Mouse (Mus musculus) myocyte (in vitro differentiated cells): ENCODE measurements around the gene Nt5c3b. TPM values are rescaled to one million over a fixed set of nuclear protein-coding genes. Genes with fewer than 3 reads are reported as not detected.

Experiments used
- H3K27me3 ChIP-seq: one replicate; pipeline ENCODE4 v1.6.1; 2011; ENCODE audit not compliant: control insufficient read depth, insufficient read depth, insufficient read length
- H3K36me3 ChIP-seq: one replicate; pipeline ENCODE4 v1.6.1; 2011; ENCODE audit not compliant: control insufficient read depth, insufficient read depth
- H3K4me2 ChIP-seq: one replicate; pipeline ENCODE4 v1.6.1; 2011; ENCODE audit warnings: low read depth, control low read depth
- H3K4me3 ChIP-seq: one replicate; pipeline ENCODE4 v1.5.1; 2011; ENCODE audit warnings: mild to moderate bottlenecking, control low read depth, moderate library complexity
- H3K79me2 ChIP-seq: one replicate; pipeline ENCODE4 v1.6.1; 2011; ENCODE audit not compliant: control insufficient read depth, insufficient read depth
- H3ac ChIP-seq: one replicate; pipeline ENCODE4 v1.6.1; 2011; ENCODE audit not compliant: control insufficient read depth, insufficient read length
- CEBPB ChIP-seq: IDR thresholded peaks from 2 replicates; pipeline ENCODE4 v1.6.1; 2011; ENCODE audit warnings: mild to moderate bottlenecking, moderate library complexity; ENCODE audit not compliant: poor library complexity, insufficient read depth, severe bottlenecking
- E2F4 ChIP-seq: IDR thresholded peaks from one replicate; pipeline ENCODE4 v1.6.1; 2011; ENCODE audit warnings: mild to moderate bottlenecking, control low read depth, moderate library complexity; ENCODE audit not compliant: insufficient read depth
- MAX ChIP-seq: IDR thresholded peaks from one replicate; pipeline ENCODE4 v1.6.1; 2011; ENCODE audit warnings: low read depth, mild to moderate bottlenecking, control low read depth
- MYOD1 ChIP-seq, 3 experiments: IDR thresholded peaks; one replicate each; pipeline ENCODE4 v1.6.1; 2011; ENCODE audit warnings: control low read depth in 2 of 3, low read depth in 2 of 3, mild to moderate bottlenecking in 2 of 3, moderate library complexity in 1 of 3; ENCODE audit not compliant: insufficient read length in 2 of 3, control insufficient read depth in 1 of 3
- MYOG ChIP-seq, 3 experiments: IDR thresholded peaks; one replicate each; pipeline ENCODE4 v1.6.1; 2011; ENCODE audit warnings: control low read depth in 2 of 3, low read depth in 2 of 3, mild to moderate bottlenecking in 2 of 3; ENCODE audit not compliant: insufficient read length in 2 of 3, control insufficient read depth in 1 of 3, insufficient read depth in 1 of 3
- POLR2A ChIP-seq: IDR thresholded peaks from one replicate; pipeline ENCODE4 v1.6.1; 2011; ENCODE audit warnings: low read depth, mild to moderate bottlenecking, control low read depth, moderate library complexity; ENCODE audit not compliant: insufficient read length
- POLR2AphosphoS2 ChIP-seq: IDR thresholded peaks from one replicate; pipeline ENCODE4 v1.6.1; 2011; ENCODE audit warnings: low read depth, control low read depth; ENCODE audit not compliant: insufficient read length
- REST ChIP-seq: IDR thresholded peaks from one replicate; pipeline ENCODE4 v1.6.1; 2011; ENCODE audit warnings: mild to moderate bottlenecking, control low read depth, moderate library complexity; ENCODE audit not compliant: insufficient read depth, insufficient read length
- SRF ChIP-seq: IDR thresholded peaks from one replicate; pipeline ENCODE4 v1.6.1; 2011; ENCODE audit warnings: low read depth; ENCODE audit not compliant: control insufficient read depth, insufficient read length
- TCF12 ChIP-seq: IDR thresholded peaks from one replicate; pipeline ENCODE4 v1.6.1; 2011; ENCODE audit warnings: mild to moderate bottlenecking, control low read depth; ENCODE audit not compliant: poor library complexity, insufficient read depth, severe bottlenecking
- TCF3 ChIP-seq: IDR thresholded peaks from one replicate; pipeline ENCODE4 v1.6.1; 2011; ENCODE audit warnings: low read depth, control low read depth; ENCODE audit not compliant: insufficient read length
- USF1 ChIP-seq: IDR thresholded peaks from one replicate; pipeline ENCODE4 v1.6.1; 2011; ENCODE audit warnings: low read depth, mild to moderate bottlenecking, control low read depth, moderate library complexity
- polyA plus RNA-seq: library from polyadenylated mRNA; unstranded; fragments of >200 nt; fragmentation: generic; extraction: Trizol; gene quantifications from one replicate; pipeline ENCODE4 v1.2.1, GENCODE M21; 2012; ENCODE audit warnings: missing spikeins

Nt5c3b gene
- polyA plus RNA-seq, 1 experiment: 47.6 TPM

- Histone ChIP-seq H3K36me3 (peaks cover 4% of the 10 kb centered on the region), H3K27me3 (no peaks in the 10 kb centered on the region), H3K4me3 (no peak overlapping the region), H3K4me2 (no peak overlapping the region), H3ac (no peak overlapping the region), H3K79me2 (no peaks in the 10 kb centered on the region)
- no peak for TF ChIP-seq REST
- no peak for TF ChIP-seq CEBPB
- no peak for TF ChIP-seq MAX
- TF ChIP-seq MYOD1 (IDR thresholded peaks at IDR 0.05; ENCODE audit: control insufficient read depth in 1 of 3, insufficient read length in 2 of 3, low read depth in 2 of 3): no peak
- no peak for TF ChIP-seq USF1
- TF ChIP-seq MYOG (IDR thresholded peaks at IDR 0.05; ENCODE audit: control insufficient read depth in 1 of 3, insufficient read depth in 1 of 3, insufficient read length in 2 of 3, low read depth in 2 of 3): no peak
- TF ChIP-seq SRF: no peak
- no peak for TF ChIP-seq E2F4
- no peak for TF ChIP-seq POLR2A
- no peak for TF ChIP-seq TCF3
- no peak for TF ChIP-seq POLR2AphosphoS2
- TF ChIP-seq TCF12: no peak
These were observed 5.8 kb downstream of the Nt5c3b start for GRCm38 (mm10) chr11:100435678-100436246.

GRCm38 (mm10) chr11:100432002-100432401, 9.6 kb downstream of the Nt5c3b start:
- TF ChIP-seq POLR2AphosphoS2 (no peak), CEBPB (no peak), MAX (no peak), SRF (no peak), MYOD1 (IDR thresholded peaks at IDR 0.05; ENCODE audit: control insufficient read depth in 1 of 3, insufficient read length in 2 of 3, low read depth in 2 of 3) (no peak), TCF12 (no peak), TCF3 (no peak), USF1 (no peak), POLR2A (no peak), E2F4 (no peak), MYOG (IDR thresholded peaks at IDR 0.05; ENCODE audit: control insufficient read depth in 1 of 3, insufficient read depth in 1 of 3, insufficient read length in 2 of 3, low read depth in 2 of 3) (no peak), REST (no peak)
- Histone ChIP-seq H3K36me3 (peaks cover 4% of the 10 kb centered on the region), H3K79me2 (no peaks in the 10 kb centered on the region), H3ac (no peak overlapping the region), H3K27me3 (no peaks in the 10 kb centered on the region), H3K4me2 (no peak overlapping the region), H3K4me3 (no peak overlapping the region)

DNA sequence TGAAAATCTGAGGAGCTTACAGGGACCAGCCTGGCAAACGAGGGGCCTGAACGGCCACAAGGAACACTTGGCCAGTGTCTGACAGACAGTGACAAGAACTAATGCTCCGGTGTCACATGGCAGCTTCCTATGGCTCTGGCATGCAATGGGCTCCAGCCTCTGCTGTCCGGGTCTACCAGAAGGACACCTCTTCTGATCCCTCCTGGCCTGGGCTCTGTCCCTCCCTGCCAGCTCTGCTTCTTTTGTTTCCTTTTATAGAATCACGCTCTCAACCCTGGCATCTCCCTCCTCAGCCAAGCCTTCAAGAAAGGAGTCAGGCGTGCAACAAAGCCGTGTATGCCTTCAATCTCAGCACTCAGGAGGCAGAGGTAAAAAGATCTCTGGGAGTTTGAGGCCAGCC, 11.6 kb downstream of the Nt5c3b start:
- Histone ChIP-seq H3K27me3 (no peaks in the 10 kb centered on the region), H3K4me2 (no peak overlapping the region), H3ac (no peak overlapping the region), H3K36me3 (peaks cover 4% of the 10 kb centered on the region), H3K79me2 (no peaks in the 10 kb centered on the region), H3K4me3 (no peak overlapping the region)
- TF ChIP-seq POLR2A: no peak
- TF ChIP-seq REST: no peak
- no peak for TF ChIP-seq TCF3
- no peak for TF ChIP-seq POLR2AphosphoS2
- TF ChIP-seq USF1: no peak
- TF ChIP-seq MYOD1 (IDR thresholded peaks at IDR 0.05; ENCODE audit: control insufficient read depth in 1 of 3, insufficient read length in 2 of 3, low read depth in 2 of 3): no peak
- TF ChIP-seq E2F4: no peak
- no peak for TF ChIP-seq MYOG (IDR thresholded peaks at IDR 0.05; ENCODE audit: control insufficient read depth in 1 of 3, insufficient read depth in 1 of 3, insufficient read length in 2 of 3, low read depth in 2 of 3)
- TF ChIP-seq MAX: no peak
- no peak for TF ChIP-seq CEBPB
- TF ChIP-seq TCF12: no peak
- TF ChIP-seq SRF: no peak

- no peaks in the 10 kb centered on the region for H3K27me3 ChIP-seq
- H3K4me3 ChIP-seq: no peak overlapping the region
- TF ChIP-seq POLR2A: no peak
- no peak for TF ChIP-seq REST
- no peak for TF ChIP-seq MAX
- TF ChIP-seq USF1: no peak
- TF ChIP-seq TCF3: no peak
- no peak for TF ChIP-seq MYOD1 (IDR thresholded peaks at IDR 0.05; ENCODE audit: control insufficient read depth in 1 of 3, insufficient read length in 2 of 3, low read depth in 2 of 3)
- no peak for TF ChIP-seq CEBPB
- no peak for TF ChIP-seq POLR2AphosphoS2
- no peak for TF ChIP-seq SRF
- no peak for TF ChIP-seq E2F4
- no peak for TF ChIP-seq TCF12
- no peak for TF ChIP-seq MYOG (IDR thresholded peaks at IDR 0.05; ENCODE audit: control insufficient read depth in 1 of 3, insufficient read depth in 1 of 3, insufficient read length in 2 of 3, low read depth in 2 of 3)
- no peak overlapping the region for H3K4me2 ChIP-seq
- no peak overlapping the region for H3ac ChIP-seq
- no peaks in the 10 kb centered on the region for H3K79me2 ChIP-seq
- peaks cover 4% of the 10 kb centered on the region for H3K36me3 ChIP-seq
These were observed 12.9 kb downstream of the Nt5c3b start for GRCm38 (mm10) chr11:100428612-100429199.
